Mouse (Mus musculus) limb, embryonic 15.5 days (tissue): ENCODE measurements around the gene Wars2. TPM values are rescaled to one million over a fixed set of nuclear protein-coding genes. Genes with fewer than 3 reads are reported as not detected.

ENCODE experiments used
- ATAC-seq: fragments of 200-750 bp; cut with Nextera tagmentation; 2 replicates; pipeline ENCODE4 v1.8.0; 2017; ENCODE audit warnings: low read depth, moderate TSS enrichment; ENCODE audit not compliant: insufficient number of reproducible peaks, low FRiP score, low TSS enrichment
- H3K27ac ChIP-seq: fragments of 300-500 bp; sonication (generic); 2 replicates; pipeline ENCODE4 v1.5.1; 2015; ENCODE audit warnings: moderate library complexity, mild to moderate bottlenecking, inconsistent platforms
- H3K27me3 ChIP-seq: fragments of 300-500 bp; sonication (generic); 2 replicates; pipeline ENCODE4 v1.6.1; 2015; ENCODE audit warnings: inconsistent platforms
- H3K36me3 ChIP-seq: fragments of 300-500 bp; sonication (generic); 2 replicates; pipeline ENCODE4 v1.6.1; 2015; ENCODE audit warnings: inconsistent platforms
- H3K4me1 ChIP-seq: fragments of 300-500 bp; sonication (generic); 2 replicates; pipeline ENCODE4 v1.6.1; 2015; ENCODE audit warnings: inconsistent platforms
- H3K4me2 ChIP-seq: fragments of 300-500 bp; sonication (generic); 2 replicates; pipeline ENCODE4 v1.6.1; 2015; ENCODE audit warnings: mild to moderate bottlenecking, inconsistent platforms
- H3K4me3 ChIP-seq: fragments of 300-500 bp; sonication (generic); 2 replicates; pipeline ENCODE4 v1.5.1; 2015; ENCODE audit warnings: mild to moderate bottlenecking, inconsistent platforms
- H3K9ac ChIP-seq: fragments of 300-500 bp; sonication (generic); 2 replicates; pipeline ENCODE4 v1.6.1; 2015; ENCODE audit warnings: inconsistent platforms
- H3K9me3 ChIP-seq: fragments of 300-500 bp; sonication (generic); 2 replicates; pipeline ENCODE4 v1.6.1; 2016; ENCODE audit warnings: inconsistent platforms
- WGBS: fragments of 180-500 bp; shearing (Covaris S2); methylation state at CpG from one replicate; pipeline ENCODE4 v1.1.7; 2015; 5-methylcytosine and 5-hydroxymethylcytosine counted together
- polyA plus RNA-seq: library from polyadenylated mRNA; unstranded; fragments of >200 nt; fragmentation: Nextera tagmentation; extraction: Ambion mirVana; gene quantifications from 2 replicates; pipeline ENCODE4 v1.2.1, GENCODE M21; 2015

Wars2 gene
- polyA plus RNA-seq, 1 experiment from 2014 or later, result 8.3 TPM

DNA sequence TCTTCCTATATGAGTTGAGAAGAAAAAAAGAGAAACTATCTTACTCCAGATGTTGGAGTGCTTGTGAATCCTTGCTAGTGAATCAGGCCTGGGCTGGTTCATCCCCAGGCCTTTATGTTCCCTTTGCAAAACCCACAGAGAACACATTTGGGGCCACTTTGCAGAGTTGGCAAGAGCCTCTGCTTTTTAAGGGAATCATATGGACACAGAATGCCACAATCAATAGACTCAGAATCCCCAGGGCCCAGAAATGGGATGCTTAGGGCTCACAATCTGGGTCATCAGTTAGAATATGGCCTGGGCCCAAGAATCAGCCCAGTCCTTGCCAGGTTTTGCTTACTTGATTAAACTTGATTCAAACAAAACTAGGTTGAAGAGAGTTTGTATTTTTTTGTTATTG lies 62.5 kb downstream of the Wars2 start:
- no peak overlapping the region for H3K4me2 ChIP-seq
- no peaks in the 10 kb centered on the region for H3K9me3 ChIP-seq
- H3K9ac ChIP-seq, result no peak overlapping the region
- ATAC-seq, result no peak
- no peaks in the 10 kb centered on the region for H3K36me3 ChIP-seq
- H3K27me3 ChIP-seq, result no peaks in the 10 kb centered on the region
- no peak overlapping the region for H3K4me3 ChIP-seq
- 0 out of 2 replicates have a peak, but pooled peaks cover 3% of the 10 kb centered on the region for H3K4me1 ChIP-seq
- no peak overlapping the region for H3K27ac ChIP-seq

DNA sequence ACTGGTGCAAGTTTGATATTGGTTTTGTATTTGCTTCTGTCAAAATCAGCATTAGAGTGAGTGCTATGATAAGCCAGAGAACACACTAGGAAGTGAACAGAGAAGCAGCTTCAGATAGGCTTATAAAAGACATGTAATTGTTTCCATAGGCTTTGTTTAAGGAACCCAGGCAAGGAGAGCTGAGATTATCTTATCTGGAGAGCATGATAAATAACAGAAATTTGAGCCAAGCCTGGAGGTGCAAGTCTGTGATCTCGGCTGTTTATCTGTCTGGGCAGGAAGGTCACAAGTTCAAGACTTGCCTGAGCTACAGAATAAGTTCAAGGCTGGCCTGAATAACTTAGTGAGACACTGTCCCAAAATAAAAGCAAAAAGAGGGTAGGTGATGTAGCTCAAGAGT lies 67.5 kb downstream of the Wars2 start:
- no peaks in the 10 kb centered on the region for H3K27me3 ChIP-seq
- H3K4me1 ChIP-seq, result peaks cover 10% of the 10 kb centered on the region; the same call in 1 of the 2 replicates
- no peak overlapping the region for H3K27ac ChIP-seq
- H3K4me3 ChIP-seq, result no peak overlapping the region
- H3K4me2 ChIP-seq, result no peak overlapping the region
- H3K36me3 ChIP-seq, result no peaks in the 10 kb centered on the region
- H3K9ac ChIP-seq, result no peak overlapping the region
- H3K9me3 ChIP-seq, result no peaks in the 10 kb centered on the region
- no peak for ATAC-seq
- WGBS, result 41% methylated on average over 1 of the region's 1 CpGs

DNA sequence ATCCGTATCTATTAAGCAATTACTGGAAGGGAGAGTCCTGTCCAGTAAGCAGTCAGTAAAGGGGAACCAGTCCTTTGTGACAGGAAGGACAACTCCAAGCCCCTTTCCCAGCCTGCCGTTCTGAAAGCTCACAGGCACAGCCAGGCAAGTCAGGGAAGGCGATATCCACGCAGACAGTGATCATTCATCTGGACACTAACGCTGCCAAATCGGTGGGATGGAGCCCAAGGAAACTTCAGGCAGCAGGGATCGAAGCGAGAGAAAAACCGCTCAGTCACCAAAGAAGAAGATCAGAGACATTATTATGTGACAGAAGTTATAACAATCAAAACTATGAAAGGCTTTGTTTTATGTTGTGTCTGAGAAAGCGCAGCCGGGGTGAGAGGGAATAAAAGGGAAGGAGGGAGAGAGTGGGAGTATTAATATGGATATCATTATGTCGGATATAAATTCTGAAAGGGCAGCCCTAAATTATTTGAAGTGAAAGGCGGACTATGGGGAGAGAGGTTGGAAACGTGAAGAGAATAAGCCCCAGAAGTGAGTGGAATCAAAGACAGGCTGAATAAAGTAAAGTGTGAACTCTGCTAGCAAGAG lies 70.3 kb downstream of the Wars2 start:
- peaks cover 9% of the 10 kb centered on the region; the same call in 1 of the 2 replicates for H3K36me3 ChIP-seq
- no peaks in the 10 kb centered on the region for H3K9me3 ChIP-seq
- H3K27ac ChIP-seq, result no peak overlapping the region
- no peaks in the 10 kb centered on the region for H3K27me3 ChIP-seq
- no peak overlapping the region for H3K4me3 ChIP-seq
- H3K4me1 ChIP-seq, result peaks cover 7% of the 10 kb centered on the region; the same call in 1 of the 2 replicates
- H3K9ac ChIP-seq, result no peak overlapping the region
- H3K4me2 ChIP-seq, result no peak overlapping the region
- no peak for ATAC-seq
- WGBS, result 32% methylated on average over 14 of the region's 14 CpGs

DNA sequence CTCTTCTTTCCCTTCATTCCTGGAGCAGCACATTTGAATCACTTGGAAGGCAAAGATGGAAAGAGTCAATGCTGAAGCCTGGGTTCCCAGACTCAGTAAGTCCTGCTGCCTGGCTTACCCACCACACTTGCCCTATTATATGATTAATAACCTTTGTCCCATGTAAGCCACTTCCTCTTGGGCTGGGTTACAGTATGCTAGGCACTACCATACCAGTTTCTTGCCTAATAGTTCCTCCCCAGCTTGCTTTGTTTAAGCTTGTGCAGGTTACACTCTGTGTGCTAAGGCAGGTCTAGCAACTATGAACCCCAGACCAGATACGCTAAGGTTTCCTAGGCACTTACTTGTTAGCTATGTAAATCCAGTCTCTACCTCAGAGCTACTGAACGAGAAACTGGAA lies 86.9 kb downstream of the Wars2 start:
- Histone ChIP-seq H3K4me1 (no peaks in the 10 kb centered on the region), H3K9ac (no peak overlapping the region), H3K27ac (no peak overlapping the region), H3K4me3 (no peak overlapping the region), H3K36me3 (no peaks in the 10 kb centered on the region), H3K4me2 (no peak overlapping the region), H3K27me3 (no peaks in the 10 kb centered on the region), H3K9me3 (no peaks in the 10 kb centered on the region)
- no peak for ATAC-seq
- 40% methylated on average over 2 of the region's 2 CpGs for WGBS

DNA sequence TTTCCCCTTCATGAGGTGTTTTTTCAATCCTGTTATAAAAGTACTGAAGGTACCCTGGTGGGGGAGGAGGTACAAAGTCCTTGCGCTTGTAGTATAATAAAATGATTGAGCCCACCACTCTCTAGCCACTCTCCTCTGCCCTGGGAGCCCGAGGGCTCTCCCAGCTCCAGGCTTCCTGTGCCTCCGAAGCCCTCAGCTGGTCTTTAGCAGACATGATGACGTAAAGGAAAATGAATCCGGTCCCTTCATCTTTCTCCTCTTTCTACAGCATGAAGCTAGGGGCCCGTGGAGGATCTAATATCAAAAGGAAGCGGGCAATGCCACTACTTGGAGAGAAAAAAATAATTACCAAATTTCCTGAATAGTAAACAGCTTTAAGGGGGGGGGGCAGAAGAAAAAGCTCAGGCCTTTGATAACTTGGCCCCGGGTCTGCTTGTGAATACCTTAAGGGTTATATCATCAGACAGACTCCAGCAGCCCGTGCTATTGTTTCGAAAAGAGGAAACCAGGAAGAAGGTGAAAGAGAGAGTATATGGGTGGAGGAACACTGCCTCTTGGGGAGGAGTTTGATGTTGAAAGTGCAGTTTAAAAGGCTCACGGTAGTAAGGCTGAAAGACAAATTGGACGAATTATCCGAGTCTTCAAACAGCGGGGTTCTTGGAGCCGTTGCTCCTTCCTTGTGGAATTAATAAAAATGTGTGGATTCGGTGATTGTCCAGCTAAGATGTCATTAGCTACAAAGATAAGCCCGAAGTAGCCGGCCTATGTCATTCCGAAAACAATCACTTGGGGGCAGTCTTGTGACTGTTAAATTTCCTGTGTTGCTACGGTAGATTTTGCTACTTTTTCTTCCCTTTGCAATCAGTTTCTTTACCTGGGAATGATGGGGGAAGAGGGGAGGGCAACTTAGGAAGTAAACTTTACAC lies 92.8 kb downstream of the Wars2 start:
- 3% methylated on average over 20 of the region's 20 CpGs for WGBS
- Histone ChIP-seq H3K27me3 (peaks cover 37% of the 10 kb centered on the region), H3K4me2 (peak overlapping the region; percentile 43), H3K36me3 (no peaks in the 10 kb centered on the region), H3K9ac (no peak overlapping the region), H3K4me1 (peaks cover 26% of the 10 kb centered on the region), H3K27ac (peak overlapping the region; percentile 33; the same call in 1 of the 2 replicates), H3K4me3 (peak overlapping the region; percentile 29), H3K9me3 (no peaks in the 10 kb centered on the region)
- no peak for ATAC-seq

DNA sequence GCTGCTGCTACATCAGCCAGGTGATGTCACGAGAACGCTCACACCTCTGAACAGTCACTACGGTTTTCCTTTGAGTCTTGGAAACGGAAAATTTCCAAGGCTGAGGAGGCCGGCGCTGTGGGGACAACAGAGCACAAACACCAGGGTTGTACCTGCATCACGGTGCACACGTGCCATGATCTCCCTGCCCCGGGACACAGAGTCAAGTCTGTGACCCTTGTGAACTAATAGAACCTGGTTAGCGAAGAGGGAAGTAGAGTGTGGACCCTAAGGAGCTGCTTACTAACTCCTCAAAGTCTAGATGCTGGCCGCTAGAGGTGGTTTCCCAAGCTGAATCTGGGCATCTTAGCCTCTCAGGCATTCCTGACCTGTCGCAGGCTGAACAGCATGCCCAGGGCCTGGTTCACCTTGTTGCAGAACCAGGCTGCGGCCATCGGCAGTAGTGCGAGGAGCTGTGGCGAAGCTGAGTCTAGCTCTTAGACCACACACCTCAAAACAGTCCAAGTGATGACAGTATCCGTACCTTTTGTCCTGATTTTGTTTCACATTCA lies 93.5 kb downstream of the Wars2 start:
- H3K27ac ChIP-seq, result no peak overlapping the region
- 0 out of 2 replicates have a peak overlapping the region, but pooled peaks have one; percentile 0 for H3K9ac ChIP-seq
- H3K9me3 ChIP-seq, result no peaks in the 10 kb centered on the region
- no peaks in the 10 kb centered on the region for H3K36me3 ChIP-seq
- H3K4me1 ChIP-seq, result peaks cover 26% of the 10 kb centered on the region
- peaks cover 40% of the 10 kb centered on the region for H3K27me3 ChIP-seq
- H3K4me3 ChIP-seq, result peak overlapping the region; percentile 29
- no peak for ATAC-seq
- H3K4me2 ChIP-seq, result peak overlapping the region; percentile 43
- 21% methylated on average over 17 of the region's 17 CpGs for WGBS

DNA sequence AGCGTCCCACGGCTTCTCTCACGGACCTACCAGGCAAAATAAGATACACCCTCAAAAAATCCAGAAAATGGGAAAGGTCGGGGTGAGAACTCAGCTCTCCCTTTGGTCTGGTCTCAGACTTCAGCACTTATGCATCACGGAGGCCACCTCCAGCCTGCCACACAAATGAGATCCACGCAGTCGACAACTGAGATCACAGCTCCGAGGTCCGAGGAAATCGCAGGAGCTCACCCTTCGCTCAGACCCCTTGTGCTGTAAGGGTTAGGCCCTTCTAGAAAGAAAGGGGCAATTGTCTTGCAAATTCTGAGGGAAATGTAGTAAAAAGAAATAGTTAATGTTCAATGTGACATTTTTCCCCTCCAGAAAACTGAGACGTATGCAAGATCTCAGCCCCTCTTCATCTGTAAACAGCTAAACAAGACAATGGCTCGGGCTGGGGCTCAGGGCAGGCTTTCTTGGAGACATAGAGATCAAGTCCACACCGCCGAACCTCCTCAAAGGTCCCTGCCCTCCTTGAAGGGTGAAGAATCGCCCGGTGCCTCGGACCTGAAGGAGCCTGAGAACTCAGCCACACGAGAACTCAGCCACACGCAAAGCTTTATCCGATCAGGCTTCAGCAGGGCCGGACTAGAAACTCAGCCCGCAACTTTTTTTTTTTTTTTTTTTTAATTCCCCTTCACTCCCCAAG lies 94.4 kb downstream of the Wars2 start:
- H3K4me2 ChIP-seq, result 0 out of 2 replicates have a peak overlapping the region, but pooled peaks have one; percentile 43
- ATAC-seq, result no peak
- no peaks in the 10 kb centered on the region for H3K36me3 ChIP-seq
- H3K4me1 ChIP-seq, result peaks cover 30% of the 10 kb centered on the region
- H3K9me3 ChIP-seq, result no peaks in the 10 kb centered on the region
- WGBS, result 42% methylated on average over 23 of the region's 23 CpGs
- H3K9ac ChIP-seq, result no peak overlapping the region
- no peak overlapping the region for H3K4me3 ChIP-seq
- H3K27ac ChIP-seq, result no peak overlapping the region
- peaks cover 45% of the 10 kb centered on the region for H3K27me3 ChIP-seq

DNA sequence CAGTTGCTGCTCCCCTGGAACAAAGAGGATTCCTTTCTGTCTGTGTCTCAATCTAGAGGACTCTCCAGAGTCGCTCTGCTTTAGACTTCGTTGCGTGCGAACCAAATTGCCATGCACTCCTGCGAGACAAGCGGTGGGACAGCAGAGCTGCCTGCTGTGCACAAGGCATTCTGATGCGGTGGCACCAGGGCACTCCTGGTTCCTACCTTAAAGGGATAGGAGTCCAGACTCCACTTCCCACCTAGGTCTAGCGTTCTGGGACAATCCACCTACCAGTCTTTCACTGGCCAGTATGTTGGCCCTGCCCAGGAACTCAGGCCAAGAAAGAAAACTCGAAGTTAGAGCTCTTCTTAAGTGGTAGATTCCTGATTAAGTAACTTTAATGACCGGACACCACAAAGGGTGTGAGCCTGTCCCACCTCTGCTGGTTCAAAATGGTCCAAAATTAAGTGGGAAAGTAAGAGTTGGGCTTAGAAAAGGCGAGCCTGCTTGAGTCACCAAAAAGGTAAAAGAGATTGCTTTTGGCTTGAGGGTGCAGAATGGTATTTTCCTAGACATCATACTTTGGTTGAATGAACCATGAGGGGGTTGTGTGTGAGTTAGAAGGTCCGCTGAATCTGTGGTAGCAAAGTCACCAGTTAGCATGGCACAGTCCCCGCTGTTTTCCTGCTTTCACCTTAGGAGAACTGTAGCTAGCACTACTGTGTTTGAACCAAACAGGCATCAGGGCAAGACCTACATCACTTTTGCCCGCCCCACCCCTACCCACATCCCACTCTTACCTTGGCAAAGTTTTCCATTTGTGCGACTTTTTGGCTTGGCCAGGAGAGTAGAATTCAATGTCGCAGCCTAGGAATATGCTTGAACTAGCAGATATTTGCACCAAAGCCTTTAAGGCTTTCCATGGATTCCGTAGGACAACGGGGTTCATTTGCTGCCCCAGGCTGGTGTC lies 95.2 kb downstream of the Wars2 start:
- Histone ChIP-seq H3K4me3 (no peak overlapping the region), H3K4me1 (peaks cover 38% of the 10 kb centered on the region), H3K27ac (no peak overlapping the region), H3K4me2 (no peak overlapping the region), H3K9ac (no peak overlapping the region), H3K36me3 (no peaks in the 10 kb centered on the region), H3K27me3 (peaks cover 47% of the 10 kb centered on the region), H3K9me3 (no peaks in the 10 kb centered on the region)
- ATAC-seq, result no peak
- WGBS, result 41% methylated on average over 18 of the region's 18 CpGs

DNA sequence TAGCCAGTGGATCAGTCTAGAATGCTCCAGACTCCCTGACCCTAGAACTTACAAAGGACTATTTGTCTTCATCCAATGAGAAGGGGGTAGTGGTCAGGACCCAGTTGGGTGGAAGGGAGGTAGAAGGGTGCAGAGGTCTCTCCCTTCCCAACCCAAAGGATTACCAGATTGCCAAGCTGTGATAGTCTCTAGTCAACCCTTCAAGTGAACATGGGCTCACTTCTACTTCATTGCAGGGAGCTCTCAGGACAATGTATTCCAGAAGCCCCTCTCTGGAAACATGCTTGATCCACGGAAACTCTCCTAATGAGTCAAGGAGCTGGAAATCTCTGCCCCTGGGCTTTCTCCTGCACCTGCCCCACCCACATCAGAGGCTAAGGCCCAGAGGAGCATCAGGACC lies 97.8 kb downstream of the Wars2 start:
- no peak for ATAC-seq
- H3K9ac ChIP-seq, result no peak overlapping the region
- H3K9me3 ChIP-seq, result no peaks in the 10 kb centered on the region
- H3K4me2 ChIP-seq, result no peak overlapping the region
- no peaks in the 10 kb centered on the region for H3K36me3 ChIP-seq
- no peak overlapping the region for H3K27ac ChIP-seq
- H3K4me3 ChIP-seq, result no peak overlapping the region
- peaks cover 44% of the 10 kb centered on the region for H3K4me1 ChIP-seq
- peaks cover 68% of the 10 kb centered on the region for H3K27me3 ChIP-seq
- WGBS, result 36% methylated on average over 1 of the region's 1 CpGs

DNA sequence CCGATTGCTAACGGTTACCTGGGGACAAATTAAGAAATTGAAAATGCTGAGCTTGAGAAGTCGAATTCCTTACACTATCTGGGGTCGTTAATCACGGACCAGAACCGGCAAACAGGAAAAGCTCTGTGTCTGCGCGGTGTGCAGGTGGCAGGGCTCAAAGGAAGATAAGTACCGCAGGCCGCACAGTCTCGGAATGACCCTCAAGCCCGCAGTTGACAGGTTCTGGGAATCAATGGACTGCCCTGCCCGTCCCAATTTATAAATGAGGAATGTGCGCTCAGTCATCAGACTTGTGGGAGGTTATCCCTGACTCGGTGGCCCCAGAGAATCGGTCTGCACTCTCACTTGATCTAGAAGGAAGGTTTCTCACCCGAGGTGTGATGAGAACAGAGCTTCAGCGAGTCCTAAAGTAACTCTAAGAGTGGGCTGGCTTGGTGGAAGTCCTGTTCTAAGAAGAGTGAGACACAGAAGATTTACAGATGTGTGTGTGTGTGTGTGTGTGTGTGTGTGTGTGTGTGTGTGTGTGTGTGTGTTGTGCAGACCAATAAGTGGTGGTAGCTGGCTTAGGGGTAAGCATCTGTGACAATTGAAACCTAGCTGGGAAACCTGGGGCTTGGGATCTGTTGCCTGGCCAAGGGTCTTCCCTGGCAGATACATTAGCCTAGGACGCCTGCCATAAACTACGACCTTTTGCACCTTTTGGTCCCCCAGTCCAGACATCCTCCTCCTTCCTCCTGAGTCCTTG lies 98.6 kb downstream of the Wars2 start:
- H3K4me3 ChIP-seq, result peak overlapping the region; percentile 42
- peak overlapping the region; percentile 55 for H3K4me2 ChIP-seq
- WGBS, result 19% methylated on average over 20 of the region's 20 CpGs
- no peaks in the 10 kb centered on the region for H3K9me3 ChIP-seq
- H3K27ac ChIP-seq, result peak overlapping the region; percentile 71; the same call in 1 of the 2 replicates
- ATAC-seq, result no peak
- H3K27me3 ChIP-seq, result peaks cover 70% of the 10 kb centered on the region
- H3K36me3 ChIP-seq, result no peaks in the 10 kb centered on the region
- H3K4me1 ChIP-seq, result peaks cover 37% of the 10 kb centered on the region
- no peak overlapping the region for H3K9ac ChIP-seq
